Mouse (Mus musculus): ENCODE results near the gene Bora.

DNA sequence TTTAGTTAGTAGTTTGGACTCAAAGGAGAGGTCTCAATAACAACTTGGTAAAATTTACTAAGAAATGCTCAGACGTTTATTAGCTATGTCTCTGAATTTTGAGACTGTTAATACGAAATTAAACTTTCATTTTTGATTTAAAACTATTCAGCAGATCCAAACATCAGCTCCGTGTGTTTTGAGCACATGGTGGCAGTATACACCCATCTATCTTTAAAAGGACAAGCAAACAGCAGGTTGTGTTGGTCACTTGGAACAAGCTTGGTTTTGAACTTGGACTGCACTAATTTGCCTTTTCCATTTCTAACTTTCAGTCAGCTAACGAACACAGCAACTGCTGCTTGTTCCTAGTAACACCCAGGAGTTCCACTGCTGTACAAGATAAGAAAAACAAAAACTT is 71.6 kb downstream of the Bora start:
- TF ChIP-seq CTCF (IDR thresholded peaks at IDR 0.05; ENCODE audit: extremely low read depth, insufficient read depth, low read length): no peak
- no peak for TF ChIP-seq POLR2A (IDR thresholded peaks at IDR 0.05; ENCODE audit: extremely low read depth, insufficient read depth, low read length)

Measured in cortical plate, adult 2 months (tissue).